Mouse (Mus musculus) left cerebral cortex, adult 8-10 months (tissue): ENCODE measurements at regions not wholly inside any gene's neighbourhood (a gene's known extent, or its start where the extent isn't known, plus 50 kb on each side); places are given as distances from the start of the nearest gene placed in this dataset.

Source experiments
- DNase-seq, 2 experiments: peaks; one replicate each; pipeline ENCODE4 v3.0.0; 2022; ENCODE audit warnings: low spot score in 2 of 2

DNA sequence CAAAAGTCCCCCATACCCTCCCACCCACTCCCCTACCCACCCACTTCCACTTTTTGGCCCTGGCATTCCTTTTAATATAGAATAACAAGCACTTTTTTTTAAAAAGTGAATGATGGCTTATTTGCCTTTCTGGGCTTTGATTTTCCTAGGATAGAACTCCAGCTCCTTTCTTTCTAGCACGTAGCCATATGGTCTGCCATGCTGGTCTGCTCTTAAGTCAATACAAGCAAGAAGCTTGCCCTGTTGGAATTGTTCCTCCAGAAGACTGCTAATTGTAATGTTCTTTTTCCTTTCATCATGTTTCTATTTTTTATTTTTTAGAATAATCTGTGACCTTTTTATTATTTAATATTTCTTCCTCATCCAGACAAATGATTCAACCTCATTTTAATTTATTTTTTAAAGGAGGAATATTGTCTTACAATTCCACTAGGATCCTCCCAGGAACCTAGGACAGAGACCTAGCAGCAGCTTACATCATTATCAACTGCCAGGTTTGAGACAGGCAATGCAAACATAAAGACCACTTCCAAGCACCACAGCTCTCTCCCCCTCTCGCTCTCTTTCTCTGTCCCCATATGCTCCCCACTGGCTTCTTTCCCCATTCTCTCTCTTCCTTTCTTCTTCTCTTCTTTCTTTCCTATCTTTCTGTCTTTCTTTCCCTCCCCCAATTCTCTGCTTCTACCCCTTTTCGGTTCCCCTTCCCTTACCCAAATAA, 558.9 kb downstream of the Otol1 start:
- no peak for DNase-seq

DNA sequence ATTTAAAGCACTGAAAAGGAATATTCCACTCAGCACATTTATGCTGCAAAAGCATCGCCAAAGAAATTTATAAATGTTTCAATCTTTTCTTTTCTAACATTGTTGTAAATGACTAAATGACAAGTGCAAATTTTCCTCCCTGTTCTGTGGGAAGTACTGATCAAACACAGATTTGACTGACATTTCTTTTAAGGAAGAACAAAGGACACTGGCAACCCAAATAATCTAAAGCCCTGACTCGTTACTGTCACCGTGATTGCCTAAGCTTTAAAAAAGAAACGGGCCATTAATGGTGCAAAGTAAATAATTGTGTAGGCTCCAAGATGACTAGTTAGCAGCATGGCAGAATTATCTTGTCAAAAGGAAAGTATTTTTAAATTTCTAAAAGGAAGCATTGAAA, 587.4 kb downstream of the Otol1 start:
- DNase-seq: no peak
